Mouse (Mus musculus) ES-E14 (cell line): Measurements from ENCODE around the gene Zfp239.

Source experiments
- HCFC1 ChIP-seq: IDR thresholded peaks from 2 replicates; pipeline ENCODE4 v1.6.1; 2012; ENCODE audit warnings: low read length, inconsistent platforms, borderline replicate concordance; ENCODE audit not compliant: insufficient read depth
- ZNF384 ChIP-seq: IDR thresholded peaks from 2 replicates; pipeline ENCODE4 v1.6.1; 2012; ENCODE audit warnings: low read depth, low read length, inconsistent platforms

GRCm38 (mm10) chr6:117871034-117871433 lies 9.1 kb downstream of the Zfp239 start:
- TF ChIP-seq HCFC1: no peak
- TF ChIP-seq ZNF384: no peak
